Mouse (Mus musculus) forebrain, postnatal 0 days (tissue): ENCODE measurements around the gene Crocc. TPM values are rescaled to one million over a fixed set of nuclear protein-coding genes. Genes with fewer than 3 reads are reported as not detected.

Experiments
- ATAC-seq: fragments of 200-750 bp; cut with Nextera tagmentation; 2 replicates; pipeline ENCODE4 v1.8.0; 2017; ENCODE audit warnings: mild to moderate bottlenecking, moderate library complexity
- DNase-seq: peaks from one replicate; pipeline ENCODE4 v3.0.0-alpha.2; 2015
- H3K27ac ChIP-seq: fragments of 300-500 bp; sonication (generic); 2 replicates; pipeline ENCODE4 v1.5.1; 2014; ENCODE audit warnings: low read depth, mild to moderate bottlenecking, antibody characterized with exemption, low read length, moderate library complexity, mixed read lengths
- H3K27me3 ChIP-seq: fragments of 300-500 bp; sonication (generic); 2 replicates; pipeline ENCODE4 v1.6.1; 2014; ENCODE audit warnings: mild to moderate bottlenecking, low read length, mixed read lengths; ENCODE audit not compliant: insufficient read depth
- H3K36me3 ChIP-seq: fragments of 300-500 bp; sonication (generic); 2 replicates; pipeline ENCODE4 v1.6.1; 2014; ENCODE audit warnings: mild to moderate bottlenecking, moderate library complexity; ENCODE audit not compliant: insufficient read depth
- H3K4me1 ChIP-seq: fragments of 300-500 bp; sonication (generic); 2 replicates; pipeline ENCODE4 v1.6.1; 2014; ENCODE audit warnings: antibody characterized with exemption; ENCODE audit not compliant: insufficient read depth
- H3K4me2 ChIP-seq: fragments of 300-500 bp; sonication (generic); 2 replicates; pipeline ENCODE4 v1.6.1; 2014; ENCODE audit warnings: low read depth, mild to moderate bottlenecking, moderate library complexity
- H3K4me3 ChIP-seq: fragments of 300-500 bp; sonication (generic); 2 replicates; pipeline ENCODE4 v1.5.1; 2014; ENCODE audit warnings: low read depth, low read length, mixed read lengths
- H3K9ac ChIP-seq: fragments of 300-500 bp; sonication (generic); 2 replicates; pipeline ENCODE4 v1.6.1; 2014; ENCODE audit warnings: mild to moderate bottlenecking
- H3K9me3 ChIP-seq: fragments of 300-500 bp; sonication (generic); 2 replicates; pipeline ENCODE4 v1.6.1; 2016; ENCODE audit warnings: low read length
- CTCF ChIP-seq: sonication (generic); IDR thresholded peaks from 2 replicates; pipeline ENCODE4 v1.5.1; 2016; ENCODE audit warnings: antibody characterized with exemption, control low read depth, low read depth
- WGBS: fragments of 180-500 bp; shearing (Covaris S2); extraction: QIAGEN DNeasy Blood & Tissue Kit; methylation state at CpG from one replicate; pipeline ENCODE4 v1.1.7; 2014; 5-methylcytosine and 5-hydroxymethylcytosine counted together
- polyA plus RNA-seq: library from polyadenylated mRNA; unstranded; fragments of >200 nt; fragmentation: Nextera tagmentation; extraction: Ambion mirVana; gene quantifications from 2 replicates; pipeline ENCODE4 v1.2.1, GENCODE M21; 2015
- total RNA-seq: library from RNA; depleted of rRNA; stranded (reverse); fragments of >200 nt; gene quantifications from 2 replicates; pipeline ENCODE4 v1.2.3, GENCODE M21; 2014

Crocc gene
- total and polyA plus RNA-seq, 2 experiments from 2014 or later, result 3.8 to 43.0 TPM

GRCm38 (mm10) chr4:141014114-141014513 is 46.2 kb downstream of the Crocc start:
- H3K36me3 ChIP-seq, result peaks cover 39% of the 10 kb centered on the region
- H3K4me1 ChIP-seq, result peaks cover 19% of the 10 kb centered on the region
- H3K9me3 ChIP-seq, result no peaks in the 10 kb centered on the region
- WGBS, result 67% methylated on average over 8 of the region's 8 CpGs
- H3K9ac ChIP-seq, result no peak overlapping the region
- ATAC-seq (no peak), DNase-seq (no peak)
- no peak overlapping the region for H3K4me2 ChIP-seq
- H3K27me3 ChIP-seq, result no peaks in the 10 kb centered on the region
- no peak overlapping the region for H3K4me3 ChIP-seq
- no peak for TF ChIP-seq CTCF
- H3K27ac ChIP-seq, result no peak overlapping the region

- DNase-seq (no peak), ATAC-seq (no peak)
- Histone ChIP-seq H3K27me3 (no peaks in the 10 kb centered on the region), H3K4me2 (peak overlapping the region; percentile 79; the same call in 1 of the 2 replicates), H3K9me3 (no peaks in the 10 kb centered on the region), H3K36me3 (peaks cover 49% of the 10 kb centered on the region), H3K27ac (peak overlapping the region; percentile 73; the same call in 1 of the 2 replicates), H3K4me1 (peaks cover 19% of the 10 kb centered on the region), H3K4me3 (no peak overlapping the region), H3K9ac (peak overlapping the region; percentile 77; the same call in 1 of the 2 replicates)
- WGBS, result 46% methylated on average over 10 of the region's 10 CpGs
- TF ChIP-seq CTCF, result no peak
Measured at GRCm38 (mm10) chr4:141012558-141012957, 47.8 kb downstream of the Crocc start.

- 26% methylated on average over 14 of the region's 14 CpGs for WGBS
- H3K36me3 ChIP-seq, result peaks cover 54% of the 10 kb centered on the region
- H3K9me3 ChIP-seq, result no peaks in the 10 kb centered on the region
- H3K27ac ChIP-seq, result peak overlapping the region; percentile 73
- TF ChIP-seq CTCF, result no peak
- peak overlapping the region; percentile 68 for H3K4me3 ChIP-seq
- no peaks in the 10 kb centered on the region for H3K27me3 ChIP-seq
- H3K4me2 ChIP-seq, result peak overlapping the region; percentile 79
- ATAC-seq (peak; percentile 26), DNase-seq (peak; percentile 54)
- peaks cover 19% of the 10 kb centered on the region for H3K4me1 ChIP-seq
- peak overlapping the region; percentile 77 for H3K9ac ChIP-seq
Measured at GRCm38 (mm10) chr4:141011556-141012328, 48.6 kb downstream of the Crocc start.

- H3K9ac ChIP-seq, result peak overlapping the region; percentile 77
- WGBS, result 11% methylated on average over 17 of the region's 17 CpGs
- peak overlapping the region; percentile 68 for H3K4me3 ChIP-seq
- H3K4me2 ChIP-seq, result peak overlapping the region; percentile 79
- H3K4me1 ChIP-seq, result peaks cover 19% of the 10 kb centered on the region
- H3K36me3 ChIP-seq, result peaks cover 58% of the 10 kb centered on the region
- H3K27me3 ChIP-seq, result no peaks in the 10 kb centered on the region
- H3K27ac ChIP-seq, result peak overlapping the region; percentile 73
- ATAC-seq (peak; percentile 60), DNase-seq (peak; percentile 55)
- no peak for TF ChIP-seq CTCF
- no peaks in the 10 kb centered on the region for H3K9me3 ChIP-seq
Measured at GRCm38 (mm10) chr4:141010941-141011429, 49.4 kb downstream of the Crocc start.

- 0% methylated on average over 26 of the region's 26 CpGs for WGBS
- H3K27ac ChIP-seq, result peak overlapping the region; percentile 73
- H3K36me3 ChIP-seq, result peaks cover 58% of the 10 kb centered on the region
- DNase-seq (peak; percentile 80), ATAC-seq (peak; percentile 90)
- no peaks in the 10 kb centered on the region for H3K27me3 ChIP-seq
- H3K4me1 ChIP-seq, result peaks cover 19% of the 10 kb centered on the region
- peak; percentile 1; the same call in 1 of the 2 replicates for TF ChIP-seq CTCF
- H3K4me3 ChIP-seq, result peak overlapping the region; percentile 68
- peak overlapping the region; percentile 79 for H3K4me2 ChIP-seq
- no peaks in the 10 kb centered on the region for H3K9me3 ChIP-seq
- H3K9ac ChIP-seq, result peak overlapping the region; percentile 77
Measured at GRCm38 (mm10) chr4:141010526-141010925, 49.8 kb downstream of the Crocc start.

- peak within 1 kb of the TSS; percentile 73 for H3K27ac ChIP-seq
- TF ChIP-seq CTCF, result no peak
- DNase-seq, result no peak
- H3K9ac ChIP-seq, result peak within 1 kb of the TSS; percentile 77
- no peak for ATAC-seq
- H3K9me3 ChIP-seq, result no peaks in the 10 kb centered on the region
- WGBS, result 22% methylated on average over 7 of the region's 7 CpGs
- H3K4me1 ChIP-seq, result peaks cover 19% of the 10 kb centered on the region
- peaks cover 58% of the 10 kb centered on the region for H3K36me3 ChIP-seq
- H3K27me3 ChIP-seq, result no peaks in the 10 kb centered on the region
- peak within 1 kb of the TSS; percentile 68 for H3K4me3 ChIP-seq
- H3K4me2 ChIP-seq, result peak within 1 kb of the TSS; percentile 79
Measured at GRCm38 (mm10) chr4:141010118-141010517, 50.2 kb downstream of the Crocc start, which contains the start of gene Mfap2. Gene Mfap2, plus strand, starts transcription at chr4:141010418.

- no peak for DNase-seq
- no peak overlapping the region for H3K27ac ChIP-seq
Measured at GRCm38 (mm10) chr4:141008028-141008427, 52.3 kb downstream of the Crocc start.

More at GRCm38 (mm10) chr4:141008028-141008427, 52.3 kb downstream of the Crocc start:
- peaks cover 19% of the 10 kb centered on the region for H3K4me1 ChIP-seq
- no peak for TF ChIP-seq CTCF
- no peaks in the 10 kb centered on the region for H3K9me3 ChIP-seq
- peaks cover 59% of the 10 kb centered on the region for H3K36me3 ChIP-seq
- H3K4me2 ChIP-seq, result no peak overlapping the region
- 67% methylated on average over 8 of the region's 8 CpGs for WGBS
- ATAC-seq, result no peak
- no peak overlapping the region for H3K9ac ChIP-seq
- no peak overlapping the region for H3K4me3 ChIP-seq
- H3K27me3 ChIP-seq, result no peaks in the 10 kb centered on the region
